Mouse (Mus musculus) left cerebral cortex, adult 11 months (tissue): ENCODE data around the gene Dcst1.

Experiments used
- DNase-seq: peaks from one replicate; pipeline ENCODE4 v3.0.0; 2022; ENCODE audit warnings: low spot score

Dcst1 gene

DNA sequence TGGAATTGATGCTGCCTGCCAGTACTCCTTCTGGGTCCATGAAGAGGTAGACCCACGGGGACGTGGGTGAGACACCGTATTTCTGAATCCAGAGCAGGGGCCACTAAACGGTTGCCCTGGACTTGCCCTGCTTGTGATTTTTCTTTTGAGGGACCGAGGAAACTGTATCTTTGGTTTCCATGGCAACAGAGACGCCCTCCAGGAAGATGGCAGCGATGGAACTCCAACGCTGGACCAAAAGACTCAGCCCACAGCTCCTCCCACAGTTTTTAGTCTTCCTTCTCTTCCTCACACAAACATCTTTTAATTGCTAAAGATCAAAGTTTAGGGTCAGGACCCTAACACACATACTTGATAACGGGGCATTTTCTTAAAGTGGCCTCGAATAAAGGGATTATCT is 33.0 kb downstream of the Dcst1 start:
- no peak for DNase-seq

DNA sequence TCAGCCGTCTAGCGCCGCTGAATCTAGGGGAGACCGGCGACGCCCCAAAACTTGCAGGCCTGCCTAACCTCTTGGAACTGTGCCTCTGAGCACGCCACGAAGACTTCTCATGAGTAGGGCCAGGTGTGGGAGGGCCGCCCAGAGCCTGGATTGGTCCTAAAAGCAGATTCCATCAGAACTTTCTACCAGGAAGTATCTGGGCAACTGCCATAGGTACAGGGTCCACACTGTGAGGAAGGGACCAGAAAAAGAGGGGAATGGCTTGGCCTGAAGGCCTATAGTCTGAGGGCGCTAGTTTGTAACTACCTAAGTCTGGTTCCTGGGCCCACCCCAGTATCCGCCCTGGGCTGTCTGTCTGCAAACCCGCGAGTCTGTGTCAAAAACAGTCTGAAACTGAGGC is 33.5 kb downstream of the Dcst1 start:
- DNase-seq = no peak

DNA sequence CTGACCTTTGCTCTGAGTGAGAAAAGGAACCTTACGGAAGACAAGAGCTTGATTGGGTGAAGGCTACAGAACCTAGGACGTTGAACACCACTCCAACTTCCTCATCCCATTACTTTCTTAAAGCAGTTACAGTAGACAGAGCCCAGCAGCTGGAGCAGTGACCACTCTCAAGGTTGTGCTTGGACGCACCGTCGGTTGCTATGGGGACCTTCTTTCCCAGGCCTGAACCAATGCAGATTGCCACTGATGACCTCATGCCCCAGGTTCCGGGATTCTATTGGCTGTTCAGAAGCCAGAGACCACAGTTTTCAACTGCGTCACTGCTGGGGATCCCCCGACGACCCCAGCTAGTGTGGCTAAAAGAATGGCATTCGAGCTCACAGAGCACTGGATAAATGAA is 34.1 kb downstream of the Dcst1 start:
- no peak for DNase-seq

DNA sequence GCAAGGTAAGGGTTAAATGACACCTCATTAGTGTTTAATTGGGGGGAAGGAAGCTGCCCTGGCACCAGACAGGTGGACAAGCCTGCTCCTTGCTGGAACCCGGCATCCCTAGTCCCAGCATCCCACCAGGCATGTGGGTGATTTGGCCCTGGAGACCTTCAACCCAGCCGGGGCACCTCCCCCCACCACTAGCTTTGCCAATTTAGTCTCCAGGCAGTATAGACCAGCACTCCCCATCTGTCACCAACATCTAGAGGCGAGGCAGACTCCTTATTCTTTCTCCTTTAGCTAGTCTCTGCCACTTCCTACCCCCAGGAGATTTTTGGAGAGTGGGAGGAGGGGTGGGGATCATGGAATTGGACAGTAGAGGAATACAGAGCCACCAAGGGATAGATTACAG is 34.7 kb downstream of the Dcst1 start:
- no peak for DNase-seq

DNA sequence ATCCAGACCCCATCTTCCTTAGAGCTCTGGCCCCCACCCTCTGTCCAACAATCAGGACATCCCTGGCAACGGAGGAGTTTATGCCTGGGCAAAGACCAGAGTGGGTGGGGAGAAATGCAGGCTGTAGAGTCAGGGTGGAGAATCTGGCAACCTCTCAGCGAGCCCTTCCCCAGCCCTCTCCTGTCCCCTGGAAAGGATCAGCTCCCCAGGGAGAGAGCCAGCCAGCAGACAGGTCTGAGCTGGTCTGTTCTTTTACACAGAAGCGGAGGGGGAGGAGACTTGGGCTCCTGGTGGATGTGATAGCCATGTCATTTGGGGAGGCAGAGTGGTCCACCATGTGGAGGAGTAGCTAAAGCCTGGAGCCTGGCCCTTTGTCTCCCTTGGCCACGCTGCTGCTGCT is 36.4 kb downstream of the Dcst1 start:
- DNase-seq = no peak

DNA sequence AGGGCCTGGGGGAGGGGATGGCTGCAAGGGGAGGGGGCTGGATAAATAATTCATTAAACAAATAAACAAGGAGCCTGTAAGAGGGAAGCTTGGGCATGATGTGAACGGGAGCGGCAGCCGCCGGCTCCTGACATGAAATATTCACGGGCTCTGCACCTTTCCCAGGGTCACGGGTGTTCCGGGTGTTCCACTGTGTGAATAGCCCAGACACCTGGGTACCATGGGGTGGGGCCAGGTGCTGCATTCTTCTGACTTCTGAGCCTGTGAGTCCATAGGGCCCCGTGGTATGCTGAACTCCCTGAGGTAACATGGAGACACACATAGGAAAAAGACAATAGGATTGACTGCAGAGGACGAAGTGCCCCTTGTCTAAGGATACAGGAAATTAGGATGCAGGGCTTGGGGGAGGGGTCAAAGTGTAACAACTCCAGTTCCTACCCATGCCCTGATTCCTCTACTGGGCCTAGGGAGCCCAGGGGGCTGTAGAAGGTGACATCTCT is 37.6 kb downstream of the Dcst1 start:
- no peak for DNase-seq

DNA sequence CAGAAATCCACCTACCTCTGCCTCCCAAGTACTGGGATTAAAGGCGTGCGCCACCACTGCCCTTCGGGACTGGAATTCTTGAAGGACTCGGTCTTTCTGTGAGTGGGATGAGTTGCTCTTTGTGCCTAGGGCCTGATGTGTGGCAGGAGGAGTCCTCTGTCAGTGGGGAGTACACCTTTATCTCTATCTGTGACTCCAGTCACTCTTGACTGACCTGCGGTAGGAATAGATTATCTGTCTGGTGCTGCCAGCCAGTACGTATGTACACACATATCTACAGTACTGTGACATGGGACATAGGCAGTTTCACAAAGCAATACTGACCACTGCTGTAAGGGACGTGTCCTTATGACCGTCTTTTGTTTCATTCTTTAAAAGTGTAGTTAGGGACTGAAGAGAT is 39.2 kb downstream of the Dcst1 start:
- DNase-seq = no peak

DNA sequence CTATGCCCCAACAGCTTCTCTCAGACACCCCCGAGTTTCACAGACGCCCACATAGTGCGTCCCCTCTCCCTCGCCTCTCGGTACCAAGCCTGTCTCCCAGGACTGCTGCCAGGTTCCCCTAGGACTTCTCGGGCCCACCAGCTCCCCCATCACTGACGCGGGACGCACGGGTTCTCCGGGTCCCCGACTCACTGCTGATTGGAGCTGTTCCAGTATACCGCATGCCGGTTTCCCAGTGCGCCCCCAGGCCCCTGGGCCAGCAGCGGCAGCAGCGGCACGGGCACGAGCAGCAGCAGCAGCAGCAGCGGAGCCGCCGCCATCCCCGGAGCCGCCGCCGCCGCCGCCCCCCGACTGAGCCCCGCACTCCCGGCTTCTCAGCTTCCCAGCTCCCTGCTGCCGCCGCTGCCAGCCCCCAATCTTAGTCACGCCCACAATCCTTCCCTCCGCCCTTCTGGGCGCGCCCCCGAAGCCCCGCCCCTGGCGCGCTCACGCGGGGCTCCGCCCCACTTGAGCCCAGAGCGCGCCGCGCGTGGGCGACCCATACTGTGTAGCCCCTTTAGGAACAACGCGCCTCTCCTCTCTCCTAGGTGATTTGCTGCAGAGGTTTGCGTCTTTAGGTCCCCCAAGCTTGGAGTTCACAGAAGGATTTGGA is 42.4 kb downstream of the Dcst1 start, which contains the start of gene Efna3:
TSS of gene Efna3 (minus strand) at position 452 of the 652 bp plus-strand sequence.
- peak; percentile 88 for DNase-seq

DNA sequence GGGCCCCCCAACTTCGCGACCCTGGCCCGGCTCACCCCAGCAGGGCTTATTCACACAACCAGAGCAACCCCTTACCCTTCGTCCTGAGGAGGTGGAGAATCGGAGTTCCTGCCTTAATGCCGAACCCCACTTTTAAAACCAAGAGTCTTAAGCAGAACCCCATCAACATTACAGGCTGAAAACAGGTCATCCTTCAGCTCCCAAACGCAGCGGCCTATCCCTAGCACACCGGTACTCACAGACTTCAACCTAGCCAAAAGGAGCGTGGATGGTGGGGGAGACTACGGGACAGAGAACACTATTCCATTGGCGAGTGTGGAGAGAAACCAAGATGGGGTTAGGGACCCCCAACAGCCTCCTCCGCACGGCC is 42.9 kb downstream of the Dcst1 start:
- no peak for DNase-seq

DNA sequence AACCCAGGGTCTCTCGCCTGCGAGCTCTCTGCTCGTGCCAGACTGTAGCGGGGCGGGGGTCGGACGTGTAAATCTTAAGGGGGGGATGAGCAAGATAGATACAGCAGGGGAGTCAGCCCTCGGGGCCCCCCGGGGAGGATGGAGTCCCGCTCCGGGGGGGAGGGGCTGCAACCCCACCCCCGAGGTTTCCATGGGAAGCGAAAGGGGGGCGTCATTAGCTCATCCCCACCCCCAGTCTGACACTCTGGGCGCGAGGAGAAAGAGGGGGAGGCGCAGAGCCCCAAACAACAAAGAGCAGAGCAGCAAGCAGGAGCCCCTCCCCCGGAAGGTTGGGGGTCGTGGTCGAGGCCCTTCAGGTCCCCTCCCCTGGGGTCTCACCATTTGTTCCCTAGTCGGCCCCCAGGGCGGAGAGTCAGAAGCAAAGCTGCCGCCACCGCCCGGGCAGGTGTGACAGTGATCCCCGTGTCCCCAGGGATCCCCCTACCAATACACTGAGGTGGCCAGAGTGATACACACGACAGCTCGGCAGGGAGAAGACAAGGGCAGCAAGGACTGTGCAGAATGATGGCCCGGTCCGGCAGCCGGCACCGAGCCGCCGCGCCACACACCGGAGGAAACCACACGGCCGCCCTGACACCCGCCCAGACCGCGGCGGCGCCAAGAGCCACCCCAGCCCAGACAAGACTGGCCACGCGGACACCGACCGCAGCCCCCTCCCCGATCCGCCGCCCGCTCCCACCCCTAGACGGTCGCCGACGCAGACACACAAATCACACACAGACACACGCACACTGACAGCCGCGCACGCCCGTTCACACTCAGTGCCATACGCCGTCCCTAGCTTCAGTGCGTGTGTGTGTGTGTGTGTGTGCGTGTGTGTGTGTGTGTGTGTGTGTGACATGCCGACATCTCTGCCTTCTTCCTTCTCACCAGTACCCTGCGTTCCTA is 43.6 kb downstream of the Dcst1 start:
- no peak for DNase-seq

DNA sequence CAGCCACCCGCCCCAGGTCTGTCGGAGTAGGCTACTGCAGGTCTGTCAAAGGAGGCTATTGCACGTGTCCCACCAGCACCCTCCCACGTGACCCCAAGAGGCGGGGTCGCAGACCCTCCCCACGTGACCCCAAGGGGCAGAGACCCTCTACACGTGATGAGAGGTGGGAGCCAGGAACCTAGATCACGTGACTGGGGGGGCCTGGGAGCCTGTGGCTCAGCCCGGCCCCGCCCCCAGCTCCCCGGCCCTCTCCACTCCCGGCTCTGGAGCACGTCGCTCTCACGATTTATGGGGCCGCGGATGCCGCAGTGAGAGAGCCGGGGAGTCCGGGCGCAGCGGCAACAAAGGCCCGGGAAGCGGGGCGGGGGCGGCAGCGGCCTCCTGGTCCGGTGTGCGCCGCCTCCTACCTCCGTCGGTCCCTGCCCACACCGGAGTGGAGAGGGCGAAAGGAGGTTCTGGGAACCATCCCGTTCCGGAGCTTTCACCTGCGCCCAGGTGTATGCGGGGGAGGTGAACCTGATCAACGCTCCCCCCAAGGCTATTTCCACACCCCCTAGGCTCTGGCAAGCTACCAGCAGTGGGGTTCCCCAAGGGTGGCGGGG is 44.4 kb downstream of the Dcst1 start:
- no peak for DNase-seq

DNA sequence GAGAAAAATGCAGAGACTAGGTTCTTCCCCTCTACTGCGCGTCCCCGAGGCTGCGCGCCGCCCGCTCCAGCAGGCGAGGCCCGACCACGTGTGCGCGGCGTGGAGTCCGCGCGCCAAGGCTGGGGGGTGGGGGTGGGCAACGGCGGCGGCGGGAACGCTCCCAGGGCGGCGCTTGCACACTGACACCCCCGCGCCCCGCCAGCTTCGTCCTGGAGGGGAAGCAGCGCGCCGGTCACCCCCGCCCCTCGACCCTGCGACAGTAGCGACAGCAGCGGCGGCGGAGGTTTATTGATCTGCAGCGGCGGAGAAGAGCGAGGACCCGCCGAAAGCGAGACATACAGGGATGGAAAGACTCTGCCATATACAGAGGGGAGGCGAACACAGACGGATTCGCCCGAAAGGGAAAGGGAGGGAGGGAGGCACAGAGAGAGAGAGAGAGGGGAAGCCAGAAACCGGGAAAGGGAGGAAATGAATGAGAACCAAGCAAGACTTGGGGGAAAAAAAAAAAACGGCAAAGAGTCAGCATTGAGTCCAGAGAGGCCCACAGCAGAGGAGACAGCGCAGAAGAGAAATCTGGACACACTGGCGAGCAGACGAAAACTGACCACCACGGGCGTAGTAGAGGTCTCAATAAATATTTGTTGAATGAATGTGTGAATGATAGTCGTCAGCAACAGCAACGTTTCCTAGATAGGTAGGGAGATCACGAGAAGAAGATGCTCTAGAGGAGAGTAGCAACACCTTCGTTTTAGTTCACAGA is 45.3 kb downstream of the Dcst1 start:
- DNase-seq = no peak

DNA sequence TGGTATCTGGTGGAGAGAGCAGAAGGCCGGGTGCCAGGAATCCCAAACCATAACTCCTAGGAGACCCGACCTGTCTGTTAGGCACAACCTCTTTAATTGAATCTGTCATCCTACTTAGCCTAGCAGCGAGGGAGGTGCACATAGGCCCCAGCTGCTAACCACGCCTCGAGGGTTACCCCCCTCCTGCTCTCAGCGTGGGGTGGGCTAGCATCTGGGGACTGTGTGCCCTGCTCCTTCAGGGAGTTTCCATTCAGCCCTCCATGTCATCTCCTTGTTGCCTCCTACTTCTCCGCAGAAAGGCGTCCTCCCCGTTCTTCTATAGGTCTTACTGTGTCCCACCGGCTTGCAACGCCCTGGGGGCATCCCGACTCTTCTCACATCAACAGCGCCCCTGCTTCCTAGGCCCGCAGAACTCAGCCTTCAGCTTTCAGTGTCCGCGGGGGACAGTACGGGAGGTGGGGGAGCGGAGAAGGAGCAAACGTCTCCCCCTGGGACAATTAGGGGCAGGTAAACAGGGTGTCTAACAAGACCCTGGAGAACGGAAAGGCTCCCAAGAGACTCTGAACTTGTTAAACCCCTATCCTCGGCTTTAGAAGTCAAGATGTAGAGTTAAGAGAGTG is 46.0 kb downstream of the Dcst1 start:
- DNase-seq = no peak

DNA sequence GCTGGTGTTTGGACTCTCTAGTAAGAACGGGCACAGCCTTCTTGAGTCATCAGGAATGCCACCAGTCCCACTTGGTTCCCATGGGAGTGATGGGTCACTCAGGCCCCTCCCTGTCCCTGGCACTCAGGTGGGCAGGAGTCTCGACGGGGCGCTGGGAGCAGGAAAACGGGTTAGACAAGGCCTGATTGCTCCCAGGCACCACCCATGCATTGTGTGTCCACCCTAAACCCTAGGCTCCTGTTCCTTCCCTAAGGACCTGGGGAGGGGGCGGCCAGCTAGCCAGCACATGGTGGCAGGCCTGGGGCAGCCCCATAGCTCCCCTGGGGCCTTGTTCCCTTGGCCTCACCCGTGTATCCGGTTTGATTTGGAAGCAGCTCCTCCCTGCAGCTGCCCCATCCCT is 46.7 kb downstream of the Dcst1 start:
- no peak for DNase-seq

DNA sequence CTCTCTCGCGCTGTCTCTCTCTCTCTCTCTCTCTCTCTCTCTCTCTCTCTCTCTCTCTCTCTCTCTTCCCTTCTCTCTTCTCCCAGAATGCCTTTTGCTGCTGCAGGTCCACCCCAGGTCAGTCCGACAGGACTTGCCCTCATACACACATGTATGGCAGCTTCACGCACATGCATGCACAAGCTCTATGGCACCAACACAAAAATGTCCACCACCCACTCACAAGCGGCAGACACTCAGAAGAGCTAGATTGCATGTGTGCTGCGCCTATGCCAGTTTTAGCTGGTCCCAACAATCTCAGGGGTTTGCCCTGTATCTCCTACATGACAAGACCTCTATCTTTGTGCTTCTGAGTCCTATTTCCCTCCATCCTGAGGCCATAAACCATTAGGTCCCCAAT is 47.8 kb downstream of the Dcst1 start:
- DNase-seq = no peak

DNA sequence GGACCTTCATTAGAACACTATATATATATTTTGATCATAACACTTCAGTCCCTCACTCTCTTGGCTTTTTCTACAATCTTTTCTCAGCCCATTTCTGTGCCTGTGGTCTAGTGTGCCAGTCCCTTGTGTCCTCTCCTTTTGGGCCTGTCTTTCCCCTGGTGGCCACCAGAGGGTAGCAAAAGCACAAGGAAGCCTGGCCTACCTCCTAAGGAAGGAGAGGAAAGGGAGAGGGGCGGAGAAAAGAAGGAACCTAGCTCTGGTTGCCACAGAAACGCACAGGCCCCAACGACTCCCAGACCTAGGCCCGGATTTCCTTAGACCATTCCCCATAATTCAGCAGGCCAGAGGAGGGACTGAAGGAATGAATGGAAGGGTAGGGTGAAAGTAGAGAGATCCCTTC is 48.2 kb downstream of the Dcst1 start:
- DNase-seq = peak; percentile 84

DNA sequence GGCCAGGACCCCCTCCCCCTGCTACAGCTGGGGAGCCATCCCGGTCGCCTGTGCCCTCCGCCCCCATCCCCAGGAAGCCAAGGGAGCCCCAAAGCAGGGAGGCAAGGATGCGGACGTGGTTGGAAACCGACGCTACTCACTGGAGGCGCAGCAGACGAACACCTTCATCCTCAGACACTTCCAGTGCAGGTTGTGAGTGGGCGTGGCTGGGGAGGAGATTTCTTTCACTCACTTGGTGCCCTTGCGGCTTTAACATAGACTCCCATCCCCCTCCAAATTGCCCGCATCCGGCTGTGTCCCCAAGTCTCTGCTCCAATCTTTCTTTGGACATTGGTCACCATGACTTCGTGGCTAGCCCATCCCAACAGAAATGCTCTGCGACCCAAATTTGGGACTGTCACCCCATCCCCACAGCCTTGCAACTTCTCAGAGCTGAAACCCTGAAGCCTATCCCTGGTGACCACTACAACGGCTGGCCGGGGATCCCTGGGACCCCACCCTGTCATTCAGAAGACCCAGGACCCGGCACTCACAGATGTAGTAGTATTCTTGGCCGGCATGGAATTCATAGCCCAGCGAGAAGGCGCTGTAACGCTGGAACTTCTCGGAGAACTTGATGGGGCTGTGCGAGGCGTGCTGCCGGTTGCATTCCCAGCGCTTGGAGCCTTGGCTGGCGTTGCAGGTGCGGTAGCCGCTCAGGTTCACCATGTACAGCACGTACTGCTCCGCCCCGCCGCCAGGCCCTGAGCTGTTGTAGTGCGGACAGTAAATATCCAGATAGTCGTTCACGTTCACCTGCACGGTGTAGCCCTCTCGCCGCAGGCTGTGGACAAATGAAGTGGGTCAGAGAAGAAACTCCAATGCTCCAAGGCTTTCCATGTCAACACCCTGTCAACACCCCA is 48.9 kb downstream of the Dcst1 start:
- DNase-seq = no peak

DNA sequence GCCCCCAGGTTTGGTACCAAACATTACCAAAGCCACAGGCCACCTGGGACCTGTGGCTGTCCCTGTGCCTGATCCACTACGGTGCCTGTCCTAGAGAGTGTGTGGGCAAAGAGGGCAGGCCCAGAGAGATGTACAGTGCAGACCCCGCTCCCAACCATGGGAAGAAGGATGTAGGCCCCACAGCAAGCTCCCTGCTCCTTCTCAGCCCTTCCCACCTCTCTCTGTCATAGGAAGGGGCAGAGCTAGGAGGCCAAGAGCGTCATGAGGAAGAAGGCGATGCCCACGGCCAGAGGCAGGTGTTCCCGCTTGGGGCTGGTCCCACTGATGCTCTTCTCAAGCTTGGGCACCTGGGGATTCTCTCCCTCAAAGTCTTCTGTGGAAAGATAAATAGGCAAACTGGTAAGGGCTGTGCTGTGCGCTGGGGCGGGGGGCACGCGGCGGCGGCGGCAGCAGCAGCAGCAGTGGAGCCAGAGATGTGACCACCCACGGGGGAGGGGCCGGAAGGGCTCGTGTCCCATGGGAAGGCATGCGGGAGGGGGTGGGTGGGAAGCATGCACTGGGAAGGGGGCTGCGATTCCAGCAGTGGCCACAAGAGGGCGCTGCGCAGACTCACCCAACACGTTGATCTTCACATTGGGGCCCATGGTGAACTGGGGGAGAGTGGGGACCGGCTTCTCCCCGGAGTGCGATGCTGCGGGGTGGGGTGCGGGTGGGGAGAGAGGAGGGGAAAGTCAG is 49.7 kb downstream of the Dcst1 start:
- no peak for DNase-seq

DNA sequence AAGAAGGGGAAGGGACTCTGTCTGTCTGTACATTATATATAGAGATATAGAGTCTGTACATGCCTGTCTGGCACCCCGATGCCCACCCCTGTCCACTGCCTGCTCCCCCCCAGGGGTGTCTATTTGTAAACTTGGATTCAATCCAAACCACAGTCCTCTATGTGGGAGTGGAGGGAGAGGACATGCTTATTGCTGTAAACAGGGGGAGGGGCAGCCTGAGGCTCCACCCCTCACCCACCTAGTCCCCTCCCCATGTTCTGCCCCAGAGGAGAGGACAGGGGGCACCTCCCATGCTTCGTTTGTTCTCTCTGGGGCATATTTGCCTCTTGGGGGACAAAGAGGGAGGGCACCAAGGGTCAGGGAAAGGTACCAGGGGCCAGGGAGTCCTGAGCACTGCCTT is 50.3 kb downstream of the Dcst1 start:
- DNase-seq = no peak

DNA sequence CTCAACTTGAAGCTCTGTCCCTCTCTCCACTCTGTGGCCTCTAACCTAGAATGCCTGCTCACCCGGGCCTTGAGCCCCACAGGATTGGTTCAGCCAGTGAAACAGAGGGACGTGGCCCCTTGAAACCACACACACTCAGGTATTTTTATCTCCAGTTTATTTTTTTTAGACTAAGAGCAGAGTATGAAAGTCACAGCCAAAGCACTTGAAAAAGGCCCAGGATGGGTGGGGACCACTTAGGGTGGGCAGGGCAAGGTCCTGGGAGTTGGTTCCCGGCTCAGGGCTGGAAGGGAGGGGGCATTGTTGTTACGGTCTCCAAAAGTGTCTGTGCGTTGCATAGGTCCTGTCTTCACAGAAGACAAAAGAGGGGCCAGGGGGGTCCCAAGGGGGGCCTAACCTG is 50.7 kb downstream of the Dcst1 start:
- no peak for DNase-seq
